Mouse (Mus musculus) small intestine, adult 2 months (tissue): ENCODE data around the gene Ube4b. TPM values are rescaled to one million over a fixed set of nuclear protein-coding genes. Genes with fewer than 3 reads are reported as not detected.

ENCODE experiments used
- H3K27ac ChIP-seq: fragments of 200-500 bp; 2 replicates; pipeline ENCODE4 v1.5.1; 2012; ENCODE audit warnings: low read depth, low read length, control low read depth, inconsistent platforms; ENCODE audit not compliant: insufficient read depth
- H3K27me3 ChIP-seq: fragments of 200-500 bp; 2 replicates; pipeline ENCODE4 v1.6.1; 2012; ENCODE audit warnings: mild to moderate bottlenecking, moderate library complexity, low read length, inconsistent platforms; ENCODE audit not compliant: control insufficient read depth, insufficient read depth
- H3K36me3 ChIP-seq: fragments of 200-500 bp; 2 replicates; pipeline ENCODE4 v1.6.1; 2012; ENCODE audit warnings: mild to moderate bottlenecking, low read length, control low read depth, inconsistent platforms; ENCODE audit not compliant: control insufficient read depth, insufficient read depth
- H3K4me1 ChIP-seq: fragments of 200-500 bp; 2 replicates; pipeline ENCODE4 v1.6.1; 2012; ENCODE audit warnings: low read length, inconsistent platforms, mixed read lengths; ENCODE audit not compliant: control insufficient read depth, insufficient read depth, insufficient read length
- H3K4me3 ChIP-seq: fragments of 200-500 bp; 2 replicates; pipeline ENCODE4 v1.5.1; 2012; ENCODE audit warnings: low read depth, mild to moderate bottlenecking, control low read depth, inconsistent platforms, low read length, moderate library complexity
- CTCF ChIP-seq: fragments of 200-500 bp; IDR thresholded peaks from 2 replicates; pipeline ENCODE4 v1.5.1; 2012; ENCODE audit warnings: low read depth, mild to moderate bottlenecking, control low read depth, inconsistent platforms, low read length, moderate library complexity, mixed read lengths; ENCODE audit not compliant: insufficient replicate concordance, insufficient read length; ENCODE audit errors: extremely low read depth
- POLR2A ChIP-seq: fragments of 200-500 bp; IDR thresholded peaks from 2 replicates; pipeline ENCODE4 v1.6.1; 2012; ENCODE audit warnings: low read depth, mild to moderate bottlenecking, control low read depth, inconsistent platforms, low read length, moderate library complexity
- WGBS: fragments of 180-500 bp; shearing (Covaris S2); methylation state at CpG from one replicate; pipeline ENCODE4 v1.1.7; 2018; 5-methylcytosine and 5-hydroxymethylcytosine counted together
- polyA plus RNA-seq: library from polyadenylated mRNA; depleted of rRNA; stranded (reverse); fragments of >200 nt; gene quantifications from 2 replicates; pipeline ENCODE4 v1.2.3, GENCODE M21; 2012

Gene Ube4b
- polyA plus RNA-seq, 1 experiment = 115 TPM

DNA sequence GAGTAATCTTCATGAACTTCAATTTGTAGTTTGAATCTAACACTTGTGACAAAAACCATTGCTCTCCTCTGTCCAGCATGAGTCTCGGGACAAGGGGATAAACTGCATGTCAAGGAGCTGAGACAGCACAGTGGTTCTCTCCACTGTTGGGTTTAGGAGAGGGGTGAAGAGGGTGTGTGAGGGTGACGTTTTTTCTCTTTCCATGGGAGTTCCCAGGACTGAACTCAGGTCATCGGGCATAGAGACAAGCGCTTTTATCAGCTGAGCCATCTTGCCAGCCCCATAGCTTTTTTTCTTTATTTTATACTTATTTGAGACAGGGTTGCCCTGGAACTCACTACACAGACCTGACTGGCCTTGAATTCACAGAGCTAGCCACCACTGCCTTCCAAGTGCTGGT, 32.3 kb downstream of the Ube4b start:
- 40% methylated on average over 4 of the region's 4 CpGs for WGBS
- Histone ChIP-seq H3K4me1 (peaks cover 63% of the 10 kb centered on the region), H3K27me3 (no peaks in the 10 kb centered on the region), H3K4me3 (no peak overlapping the region), H3K27ac (peak overlapping the region; percentile 97), H3K36me3 (peaks cover 9% of the 10 kb centered on the region)
- TF ChIP-seq CTCF (no peak), POLR2A (no peak)

DNA sequence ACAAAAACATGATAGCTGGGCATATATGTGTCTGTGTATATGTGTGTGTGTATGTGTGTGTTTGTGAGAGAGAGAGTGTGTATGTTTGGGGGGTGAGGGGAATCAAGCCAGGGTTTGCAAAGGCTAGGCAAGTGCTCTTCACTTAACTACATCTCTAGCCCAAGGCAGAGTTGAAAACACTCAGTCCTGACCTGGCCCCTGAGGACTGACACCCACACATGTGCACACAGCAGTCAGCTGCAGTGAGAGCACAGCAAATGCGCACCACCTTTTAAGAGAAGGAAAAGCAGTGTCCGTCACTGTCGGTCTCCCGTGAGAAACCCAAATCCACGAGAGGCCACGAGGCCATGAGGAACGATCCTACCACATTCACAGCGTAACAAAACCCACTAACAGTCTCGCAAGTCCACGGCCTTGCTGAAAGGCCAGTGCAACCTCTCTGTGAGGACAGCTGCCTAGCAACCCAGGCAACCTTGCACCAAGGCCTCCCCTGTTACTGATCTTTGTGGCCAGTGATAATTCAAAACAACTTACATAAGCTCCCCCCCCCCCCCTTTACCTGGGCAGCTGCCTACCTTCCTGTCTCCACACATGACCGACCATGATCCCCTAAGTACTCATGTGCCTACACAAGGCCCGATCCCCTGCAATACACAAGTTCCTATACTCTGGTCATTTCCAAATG, 33.1 kb downstream of the Ube4b start:
- Histone ChIP-seq H3K27me3 (no peaks in the 10 kb centered on the region), H3K4me1 (peaks cover 58% of the 10 kb centered on the region), H3K27ac (peak overlapping the region; percentile 97), H3K36me3 (peaks cover 9% of the 10 kb centered on the region), H3K4me3 (no peak overlapping the region)
- 60% methylated on average over 12 of the region's 12 CpGs for WGBS
- TF ChIP-seq CTCF = no peak
- TF ChIP-seq POLR2A = no peak

DNA sequence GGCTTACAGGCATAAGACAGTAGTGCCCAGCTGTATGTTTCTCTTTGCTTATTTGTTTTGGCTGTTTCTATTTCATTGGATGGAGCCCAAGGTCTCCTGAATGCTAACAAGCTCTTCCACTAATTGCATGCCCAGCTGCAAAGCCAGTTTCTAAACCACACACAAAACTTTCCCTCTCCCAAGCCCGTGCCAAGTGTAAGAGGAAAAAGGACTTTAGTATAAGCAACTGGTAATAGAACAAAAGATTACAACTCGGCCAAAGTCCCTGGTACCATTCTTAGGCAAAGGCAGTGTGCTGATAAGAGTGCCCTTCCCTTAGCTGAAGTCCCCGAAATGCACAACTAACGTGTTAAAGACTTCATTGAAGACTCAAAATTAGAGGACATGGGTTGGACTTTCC, 34.2 kb downstream of the Ube4b start:
- Histone ChIP-seq H3K27ac (peak overlapping the region; percentile 97), H3K4me1 (peaks cover 51% of the 10 kb centered on the region), H3K36me3 (peaks cover 3% of the 10 kb centered on the region), H3K27me3 (no peaks in the 10 kb centered on the region), H3K4me3 (no peak overlapping the region)
- WGBS = 14% methylated on average over 4 of the region's 4 CpGs
- TF ChIP-seq CTCF (no peak), POLR2A (no peak)

GRCm38 (mm10) chr4:149381001-149381400, 45.5 kb downstream of the Ube4b start:
- Histone ChIP-seq H3K27me3 (no peaks in the 10 kb centered on the region), H3K36me3 (peaks cover 65% of the 10 kb centered on the region), H3K4me3 (no peak overlapping the region), H3K27ac (no peak overlapping the region), H3K4me1 (peaks cover 3% of the 10 kb centered on the region; the same call in 1 of the 2 replicates)
- TF ChIP-seq CTCF = no peak
- no peak for TF ChIP-seq POLR2A
- WGBS = 81% methylated on average over 7 of the region's 7 CpGs

- no peak overlapping the region for H3K27ac ChIP-seq
- peaks cover 59% of the 10 kb centered on the region for H3K36me3 ChIP-seq
- no peak overlapping the region for H3K4me3 ChIP-seq
- peaks cover 3% of the 10 kb centered on the region; the same call in 1 of the 2 replicates for H3K4me1 ChIP-seq
- TF ChIP-seq POLR2A = no peak
- TF ChIP-seq CTCF = no peak
- no peaks in the 10 kb centered on the region for H3K27me3 ChIP-seq
- 69% methylated on average over 17 of the region's 17 CpGs for WGBS
These were observed 46.7 kb downstream of the Ube4b start for GRCm38 (mm10) chr4:149379881-149380280.

DNA sequence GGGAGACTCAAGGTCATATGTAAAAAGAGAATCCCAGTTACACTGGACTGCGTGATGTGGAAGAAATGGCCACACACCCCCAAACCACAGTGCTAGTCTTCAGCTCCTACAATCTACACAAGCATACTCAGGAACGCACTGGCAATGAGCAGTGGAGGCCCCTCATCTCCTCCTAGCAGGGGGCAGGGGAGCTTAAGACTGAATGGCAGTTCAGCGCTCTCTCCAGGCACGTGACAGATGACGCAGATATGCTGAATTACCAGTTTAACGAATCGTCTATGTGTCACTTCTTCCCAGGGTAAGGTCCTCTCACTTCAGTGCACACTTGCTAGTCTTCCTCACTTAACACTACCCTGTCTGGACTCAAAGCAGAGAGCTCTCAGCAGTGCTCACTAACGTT, 47.7 kb downstream of the Ube4b start:
- 88% methylated on average over 8 of the region's 8 CpGs for WGBS
- no peak for TF ChIP-seq POLR2A
- no peak for TF ChIP-seq CTCF
- H3K36me3 ChIP-seq = peaks cover 58% of the 10 kb centered on the region

DNA sequence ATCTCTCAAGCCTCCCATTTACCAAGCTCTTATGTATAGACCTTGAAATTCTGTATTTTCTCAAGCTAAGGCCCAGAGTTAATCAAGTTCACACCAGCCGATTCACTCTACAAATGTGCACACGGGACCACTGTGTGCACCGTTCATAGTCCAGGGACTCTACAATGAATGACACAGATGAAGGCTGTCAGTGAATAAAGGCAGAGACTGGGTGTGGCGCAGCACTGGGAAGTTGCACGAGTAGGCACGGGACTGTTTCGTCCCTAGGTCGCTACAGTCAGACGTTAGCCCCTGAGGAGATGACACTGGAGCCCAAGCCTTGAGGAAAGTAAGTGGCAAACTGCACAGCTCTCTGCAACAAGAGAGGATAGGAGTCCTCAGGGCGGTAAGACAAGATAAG, 50.5 kb downstream of the Ube4b start:
- 63% methylated on average over 10 of the region's 10 CpGs for WGBS
- Histone ChIP-seq H3K4me3 (no peak overlapping the region), H3K4me1 (peaks cover 3% of the 10 kb centered on the region; the same call in 1 of the 2 replicates), H3K27me3 (no peaks in the 10 kb centered on the region), H3K27ac (peak overlapping the region; percentile 26; the same call in 1 of the 2 replicates), H3K36me3 (peaks cover 56% of the 10 kb centered on the region)
- no peak for TF ChIP-seq CTCF
- no peak for TF ChIP-seq POLR2A

More for the DNA sequence above, 47.7 kb downstream of the Ube4b start:
- H3K27ac ChIP-seq = no peak overlapping the region
- peaks cover 3% of the 10 kb centered on the region; the same call in 1 of the 2 replicates for H3K4me1 ChIP-seq
- no peak overlapping the region for H3K4me3 ChIP-seq
- H3K27me3 ChIP-seq = no peaks in the 10 kb centered on the region
